Mouse (Mus musculus) stomach, postnatal 0 days (tissue): Measurements from ENCODE around the gene Ddr1.

Experiments used
- CTCF ChIP-seq: IDR thresholded peaks from 2 replicates; pipeline ENCODE4 v1.5.1; 2016; ENCODE audit warnings: antibody characterized with exemption, low read depth, mild to moderate bottlenecking, moderate library complexity
- EP300 ChIP-seq: optimal IDR thresholded peaks from 2 replicates; pipeline ENCODE3; 2016; ENCODE audit warnings: antibody characterized with exemption

- TF ChIP-seq CTCF (peak; percentile 63), EP300 (no peak)
Measured at GRCm38 (mm10) chr17:35719616-35720339, 15.4 kb upstream of the Ddr1 start.
